Mouse (Mus musculus) heart, embryonic 10.5 days (tissue): Measurements from ENCODE around the gene Polr2j. TPM values are rescaled to one million over a fixed set of nuclear protein-coding genes. Genes with fewer than 3 reads are reported as not detected.
"Not testable (repeated sequence)": the region's sequence is repeated elsewhere in the genome, so short reads cannot be mapped to it uniquely, and the experiment has no call there.

Experiments used
- DNase-seq: peaks from one replicate; pipeline ENCODE4 v3.0.0-alpha.2; 2017; ENCODE audit warnings: low spot score
- H3K27ac ChIP-seq: fragments of 300-500 bp; sonication (generic); 2 replicates; pipeline ENCODE4 v1.5.1; 2016; ENCODE audit warnings: mild to moderate bottlenecking
- H3K27me3 ChIP-seq: fragments of 300-500 bp; sonication (generic); 2 replicates; pipeline ENCODE4 v1.6.1; 2016; ENCODE audit warnings: mild to moderate bottlenecking; ENCODE audit not compliant: poor library complexity, insufficient read depth, severe bottlenecking
- H3K36me3 ChIP-seq: fragments of 300-500 bp; sonication (generic); 2 replicates; pipeline ENCODE4 v1.6.1; 2016; ENCODE audit warnings: mild to moderate bottlenecking, moderate library complexity
- H3K4me1 ChIP-seq: fragments of 300-500 bp; sonication (generic); 2 replicates; pipeline ENCODE4 v1.6.1; 2016; ENCODE audit warnings: mild to moderate bottlenecking
- H3K4me3 ChIP-seq: fragments of 300-500 bp; sonication (generic); 2 replicates; pipeline ENCODE4 v1.5.1; 2016; ENCODE audit warnings: mild to moderate bottlenecking, moderate library complexity
- H3K9me3 ChIP-seq: fragments of 300-500 bp; sonication (generic); 2 replicates; pipeline ENCODE4 v1.6.1; 2016; ENCODE audit warnings: mild to moderate bottlenecking, moderate library complexity
- WGBS: fragments of 180-500 bp; shearing (Covaris S2); methylation state at CpG from one replicate; pipeline ENCODE4 v1.1.7; 2016; 5-methylcytosine and 5-hydroxymethylcytosine counted together
- polyA plus RNA-seq: library from polyadenylated mRNA; unstranded; fragments of >200 nt; fragmentation: Nextera tagmentation; extraction: Ambion mirVana; gene quantifications from 2 replicates; pipeline ENCODE4 v1.2.1, GENCODE M21; 2016

Polr2j gene
- polyA plus RNA-seq, 1 experiment from 2014 or later = 217 TPM

DNA sequence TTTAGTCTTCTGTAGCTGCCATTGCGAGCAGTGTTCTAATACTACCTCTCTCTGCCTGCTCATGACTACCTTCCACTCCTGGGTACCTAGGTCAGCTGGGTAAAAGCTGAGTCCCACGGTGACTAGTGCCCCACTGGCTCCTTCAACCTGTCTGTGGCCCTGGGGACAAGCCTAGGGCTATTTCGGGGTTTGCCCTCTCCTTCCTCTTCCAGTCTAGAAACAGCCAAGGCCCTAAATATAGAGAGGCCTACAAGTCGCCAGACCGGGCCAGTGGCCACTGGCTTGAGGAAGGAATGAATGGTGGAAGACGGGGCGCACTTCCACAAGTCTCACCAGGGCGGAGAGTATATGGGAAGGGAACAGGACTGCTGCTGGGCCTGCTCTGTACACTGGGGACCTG lies 30.1 kb upstream of the Polr2j start:
- Histone ChIP-seq H3K27ac (no peak overlapping the region), H3K36me3 (no peaks in the 10 kb centered on the region), H3K9me3 (no peaks in the 10 kb centered on the region), H3K4me3 (no peak overlapping the region), H3K4me1 (peaks cover 34% of the 10 kb centered on the region), H3K27me3 (peaks cover 59% of the 10 kb centered on the region)
- WGBS = 84% methylated on average over 8 of the region's 8 CpGs
- DNase-seq = no peak

DNA sequence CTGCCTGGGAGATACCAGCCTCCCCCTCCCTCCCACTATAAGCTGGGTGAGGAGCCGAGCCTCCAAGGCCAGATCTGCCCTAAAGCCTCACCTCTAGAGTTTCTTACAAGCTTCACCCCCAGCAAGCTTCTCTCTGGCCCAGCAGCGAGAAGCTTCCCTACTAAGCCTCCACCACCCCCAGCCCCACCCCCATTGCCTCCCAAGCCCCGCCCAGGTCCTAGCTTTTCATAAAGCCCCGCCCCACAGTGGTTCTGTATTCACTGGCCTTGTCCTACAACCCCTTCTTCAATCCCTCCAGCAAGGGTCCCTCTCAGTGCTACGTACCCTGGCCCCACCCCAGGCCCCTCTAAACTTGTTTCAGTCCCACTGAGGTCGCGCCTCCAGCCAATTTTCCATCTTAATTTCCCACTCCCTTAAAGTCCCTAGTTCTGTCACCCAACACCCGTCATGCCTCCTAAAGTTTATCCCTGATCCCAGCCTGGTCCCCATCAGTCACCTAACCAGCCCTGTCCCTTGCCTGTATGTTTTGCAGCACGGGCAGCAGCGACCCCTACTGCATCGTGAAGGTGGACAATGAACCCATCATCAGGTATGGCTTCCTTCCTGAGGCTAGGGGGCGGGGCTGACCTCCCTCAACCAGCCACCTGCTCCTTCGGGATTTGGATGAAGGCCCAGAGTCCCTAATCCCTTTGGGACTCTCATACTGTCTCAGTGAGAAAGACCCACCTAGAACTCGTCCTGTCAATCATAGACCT lies 27.4 kb upstream of the Polr2j start:
- H3K4me1 ChIP-seq = peaks cover 29% of the 10 kb centered on the region
- no peaks in the 10 kb centered on the region for H3K9me3 ChIP-seq
- DNase-seq = no peak
- no peaks in the 10 kb centered on the region for H3K36me3 ChIP-seq
- peaks cover 68% of the 10 kb centered on the region for H3K27me3 ChIP-seq
- WGBS = 16% methylated on average over 14 of the region's 14 CpGs
- H3K4me3 ChIP-seq = no peak overlapping the region
- no peak overlapping the region for H3K27ac ChIP-seq

DNA sequence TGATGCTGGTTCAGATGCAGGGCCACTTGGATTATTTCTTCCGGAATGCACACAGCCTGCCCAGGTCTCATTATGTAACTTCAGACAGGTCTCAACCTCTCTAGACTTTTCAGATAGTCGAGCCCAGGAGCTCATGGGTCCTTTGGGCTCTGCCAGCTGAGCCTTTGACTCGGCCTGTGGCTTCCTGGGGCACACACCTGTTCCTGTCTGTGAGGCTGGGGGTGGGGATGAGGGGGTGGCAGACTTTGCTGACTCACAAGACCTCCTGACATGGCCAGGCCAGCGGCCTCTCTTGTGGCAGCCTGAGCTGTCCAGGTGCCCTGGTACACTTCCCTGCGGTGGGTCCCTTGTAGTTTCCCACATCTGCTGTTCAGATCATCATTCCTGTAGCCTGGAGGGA lies 24.5 kb upstream of the Polr2j start:
- H3K4me3 ChIP-seq = no peak overlapping the region
- no peaks in the 10 kb centered on the region for H3K9me3 ChIP-seq
- no peaks in the 10 kb centered on the region for H3K36me3 ChIP-seq
- H3K27ac ChIP-seq = no peak overlapping the region
- DNase-seq = no peak
- peaks cover 49% of the 10 kb centered on the region for H3K27me3 ChIP-seq
- 61% methylated on average over 5 of the region's 5 CpGs for WGBS
- H3K4me1 ChIP-seq = peaks cover 16% of the 10 kb centered on the region; the same call in 1 of the 2 replicates

GRCm38 (mm10) chr5:136094249-136095010 lies 22.0 kb upstream of the Polr2j start:
- no peak for DNase-seq
- Histone ChIP-seq H3K9me3 (no peaks in the 10 kb centered on the region), H3K27ac (no peak overlapping the region), H3K27me3 (peaks cover 40% of the 10 kb centered on the region), H3K36me3 (no peaks in the 10 kb centered on the region), H3K4me3 (no peak overlapping the region), H3K4me1 (0 out of 2 replicates have a peak, but pooled peaks cover 5% of the 10 kb centered on the region)
- WGBS = 58% methylated on average over 8 of the region's 8 CpGs

- H3K27ac ChIP-seq = no peak overlapping the region
- no peaks in the 10 kb centered on the region for H3K36me3 ChIP-seq
- 0 out of 2 replicates have a peak, but pooled peaks cover 5% of the 10 kb centered on the region for H3K4me1 ChIP-seq
- DNase-seq = no peak
- no peak overlapping the region for H3K4me3 ChIP-seq
- H3K9me3 ChIP-seq = no peaks in the 10 kb centered on the region
- 68% methylated on average over 7 of the region's 7 CpGs for WGBS
- peaks cover 36% of the 10 kb centered on the region for H3K27me3 ChIP-seq
Measured at GRCm38 (mm10) chr5:136095089-136095488, 21.3 kb upstream of the Polr2j start.

DNA sequence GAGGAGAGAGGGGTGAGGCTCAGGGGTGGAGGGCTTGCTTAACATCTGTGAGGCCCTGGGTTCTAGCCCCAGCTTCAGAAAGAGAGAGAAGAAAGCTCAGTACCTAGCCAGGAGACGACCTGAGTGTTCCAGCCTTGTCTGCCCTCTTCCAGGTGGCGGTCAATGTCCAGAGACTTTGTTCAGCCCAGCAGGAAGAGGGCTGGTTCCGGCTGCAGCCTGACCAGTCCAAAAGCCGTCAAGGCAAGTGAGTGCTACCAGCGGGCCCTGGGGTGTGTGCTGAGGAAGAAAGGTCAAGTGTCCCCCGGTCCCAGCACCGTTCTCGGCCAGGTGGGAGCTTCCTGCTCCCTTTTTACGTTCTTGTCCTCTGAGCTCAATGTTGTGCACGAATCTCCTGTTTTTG lies 17.9 kb upstream of the Polr2j start:
- Histone ChIP-seq H3K9me3 (no peaks in the 10 kb centered on the region), H3K27ac (no peak overlapping the region), H3K4me1 (peaks cover 15% of the 10 kb centered on the region), H3K36me3 (no peaks in the 10 kb centered on the region), H3K27me3 (peaks cover 43% of the 10 kb centered on the region), H3K4me3 (no peak overlapping the region)
- 79% methylated on average over 10 of the region's 10 CpGs for WGBS
- no peak for DNase-seq

- H3K4me1 ChIP-seq = peaks cover 10% of the 10 kb centered on the region
- H3K9me3 ChIP-seq = no peaks in the 10 kb centered on the region
- peaks cover 56% of the 10 kb centered on the region for H3K27me3 ChIP-seq
- 9% methylated on average over 41 of the region's 41 CpGs for WGBS
- H3K4me3 ChIP-seq = peak overlapping the region; percentile 49
- peak overlapping the region; percentile 63; the same call in 1 of the 2 replicates for H3K27ac ChIP-seq
- no peaks in the 10 kb centered on the region for H3K36me3 ChIP-seq
- peak; percentile 85 for DNase-seq
Measured at GRCm38 (mm10) chr5:136102099-136102820, 14.2 kb upstream of the Polr2j start.

GRCm38 (mm10) chr5:136104511-136104910 lies 11.9 kb upstream of the Polr2j start:
- 85% methylated on average over 5 of the region's 5 CpGs for WGBS

DNA sequence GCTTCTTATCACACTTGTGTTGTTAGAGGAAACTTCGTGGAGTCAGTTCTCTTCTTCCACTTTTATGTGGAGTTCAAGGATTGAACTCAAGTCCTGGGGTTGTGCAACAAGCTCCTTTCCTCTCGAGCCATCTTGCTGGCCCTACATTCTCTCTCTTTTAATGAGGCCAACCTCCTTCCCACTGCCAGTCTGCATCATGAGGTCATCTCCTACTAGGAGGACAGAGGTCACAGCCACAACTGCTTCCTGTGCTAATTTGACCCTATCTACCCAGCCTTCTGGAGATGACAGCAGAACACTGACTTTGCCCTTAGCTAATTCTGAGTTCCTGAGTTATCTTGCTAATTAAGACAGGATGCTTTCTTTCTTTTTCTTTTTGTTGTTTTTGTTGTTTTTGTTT lies 7.9 kb upstream of the Polr2j start:
- DNase-seq = no peak
- WGBS = 51% methylated on average over 2 of the region's 2 CpGs
- no peaks in the 10 kb centered on the region for H3K9me3 ChIP-seq

More at GRCm38 (mm10) chr5:136104511-136104910, 11.9 kb upstream of the Polr2j start:
- DNase-seq = no peak
- Histone ChIP-seq H3K27me3 (peaks cover 54% of the 10 kb centered on the region), H3K27ac (no peak overlapping the region; the same call in 1 of the 2 replicates), H3K4me1 (peaks cover 10% of the 10 kb centered on the region), H3K36me3 (no peaks in the 10 kb centered on the region), H3K9me3 (no peaks in the 10 kb centered on the region), H3K4me3 (no peak overlapping the region)

DNA sequence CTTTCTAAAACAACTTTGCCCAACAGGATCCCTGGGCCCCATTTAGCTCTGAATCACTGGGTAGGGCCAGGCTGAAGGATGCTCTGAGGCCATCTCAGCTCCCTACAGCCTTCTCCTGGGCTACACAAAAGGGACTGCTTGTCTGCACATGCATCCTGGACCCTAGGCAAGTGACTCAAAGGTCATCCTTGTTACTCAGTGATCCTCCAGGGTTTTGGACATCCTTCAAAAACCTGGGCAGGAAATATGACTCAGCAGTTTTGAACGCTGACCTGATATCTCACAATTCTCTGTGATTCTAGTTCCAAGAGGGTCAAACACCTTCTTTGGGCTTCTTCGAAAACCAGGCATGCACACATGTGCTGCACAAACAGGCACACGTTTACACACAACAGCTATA lies 7.4 kb upstream of the Polr2j start:
- H3K9me3 ChIP-seq = no peaks in the 10 kb centered on the region
- no peak overlapping the region for H3K27ac ChIP-seq
- H3K36me3 ChIP-seq = no peaks in the 10 kb centered on the region
- 64% methylated on average over 3 of the region's 3 CpGs for WGBS
- H3K4me3 ChIP-seq = no peak overlapping the region
- no peaks in the 10 kb centered on the region for H3K4me1 ChIP-seq
- H3K27me3 ChIP-seq = peaks cover 33% of the 10 kb centered on the region
- DNase-seq = no peak

More for the DNA sequence above, 7.9 kb upstream of the Polr2j start:
- no peaks in the 10 kb centered on the region for H3K36me3 ChIP-seq
- H3K27ac ChIP-seq = no peak overlapping the region
- H3K4me1 ChIP-seq = no peaks in the 10 kb centered on the region
- no peak overlapping the region for H3K4me3 ChIP-seq
- peaks cover 37% of the 10 kb centered on the region for H3K27me3 ChIP-seq

DNA sequence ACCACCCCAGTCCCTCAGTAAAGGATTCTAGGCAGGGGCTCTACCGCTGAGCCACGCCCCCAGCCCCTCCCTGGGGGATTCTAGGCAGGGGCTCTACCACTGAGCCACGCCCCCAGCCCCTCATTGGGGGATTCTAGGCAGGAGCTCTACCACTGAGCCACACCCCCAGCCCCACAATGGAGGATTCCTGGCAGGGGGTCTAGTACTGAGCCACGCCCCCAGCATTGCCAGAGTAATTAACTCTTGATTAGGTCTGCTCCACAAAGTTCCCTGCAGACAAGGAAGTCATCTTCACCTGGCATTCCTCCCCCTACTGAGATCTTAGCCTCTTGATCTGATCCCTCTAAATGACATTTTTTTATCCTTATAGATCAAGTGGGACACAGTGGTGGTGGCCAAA lies 2.9 kb upstream of the Polr2j start:
- not testable (repeated sequence) for H3K36me3 ChIP-seq, H3K27me3 ChIP-seq, H3K9me3 ChIP-seq, H3K4me3 ChIP-seq, H3K27ac ChIP-seq, DNase-seq
- H3K4me1 ChIP-seq = peaks cover 25% of the 10 kb centered on the region
- 43% methylated on average over 4 of the region's 4 CpGs for WGBS

GRCm38 (mm10) chr5:136116784-136117112 lies 317 bp downstream of the Polr2j start:
- Histone ChIP-seq H3K4me3 (peak overlapping the region; percentile 78), H3K9me3 (no peaks in the 10 kb centered on the region), H3K27ac (peak overlapping the region; percentile 92), H3K27me3 (peaks cover 4% of the 10 kb centered on the region; the same call in 1 of the 2 replicates), H3K36me3 (peaks cover 27% of the 10 kb centered on the region), H3K4me1 (peaks cover 25% of the 10 kb centered on the region)
- DNase-seq = no peak
- under 1% methylated on average over 22 of the region's 22 CpGs for WGBS

DNA sequence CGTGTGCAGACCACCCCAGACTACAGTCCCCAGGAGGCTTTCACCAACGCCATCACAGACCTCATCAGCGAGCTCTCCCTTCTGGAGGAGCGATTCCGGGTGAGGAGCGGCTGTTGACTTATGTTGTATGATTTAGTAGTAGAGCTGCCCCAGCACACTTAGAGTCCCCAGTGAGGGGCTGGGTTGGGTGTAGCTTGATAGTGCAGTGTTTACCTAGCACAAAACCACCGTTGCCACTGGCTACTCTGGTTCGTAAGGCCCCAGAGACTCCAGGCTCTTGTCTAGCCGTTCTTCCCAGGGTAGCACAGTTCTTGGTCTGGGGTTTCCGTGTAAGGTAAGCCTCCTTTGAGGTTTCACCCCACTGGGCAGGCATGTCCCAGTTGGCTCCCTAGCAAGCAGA lies 5.7 kb downstream of the Polr2j start:
- no peak for DNase-seq
- H3K4me1 ChIP-seq = peaks cover 11% of the 10 kb centered on the region
- H3K9me3 ChIP-seq = no peaks in the 10 kb centered on the region
- H3K36me3 ChIP-seq = peaks cover 74% of the 10 kb centered on the region
- no peaks in the 10 kb centered on the region for H3K27me3 ChIP-seq
- 86% methylated on average over 10 of the region's 10 CpGs for WGBS
- H3K4me3 ChIP-seq = no peak overlapping the region
- H3K27ac ChIP-seq = no peak overlapping the region
